In genomic region chr8:122572751-122573150, GRCm38 (mm10) we compare ENCODE assay signal across 22 mouse cellular contexts. TPM values are rescaled to one million over a fixed set of nuclear protein-coding genes. Genes with fewer than 3 reads are reported as not detected.
A peak's percentile ranks its signal among the peaks of the same experiment; 100 is the strongest.
DNase-seq lines count a peak whose midpoint lies in the region; ATAC-seq and TF ChIP-seq lines count a peak whose summit lies in the region.
"Had no signal": no experiment of that assay in that cellular context is flagged by ENCODE, and none has a peak within 500 bp of the region (broad histone marks: within the 10 kb centered on the region; RNA-seq: fewer than 3 reads in every experiment).

No protein-coding gene starts in this region.

- no peak overlapping the region for H3K4me2 ChIP-seq in forebrain, postnatal 0 days (ENCODE audit: low read depth)
- H3K4me2 ChIP-seq in forebrain, embryonic 16.5 days (ENCODE audit: low read length) = no peak overlapping the region
- no peak overlapping the region for H3K4me2 ChIP-seq in limb, embryonic 13.5 days (replicated peaks)
- no peak overlapping the region for H3K4me2 ChIP-seq in CH12.LX (ENCODE audit: insufficient read depth, low read depth, poor library complexity, severe bottlenecking)
- H3K4me2 ChIP-seq in intestine, postnatal 0 days (replicated peaks; ENCODE audit: low read depth) = no peak overlapping the region
- H3K4me2 ChIP-seq: hindbrain, embryonic 13.5 days; liver, embryonic 11.5 days; lung, embryonic 14.5 days; neural tube, embryonic 12.5 days had no signal

- no peaks in the 10 kb centered on the region for H3K27me3 ChIP-seq in forebrain, postnatal 0 days (ENCODE audit: insufficient read depth, low read length)
- H3K27me3 ChIP-seq in forebrain, embryonic 16.5 days (replicated peaks; ENCODE audit: control insufficient read depth, insufficient read depth, low read length) = no peaks in the 10 kb centered on the region
- H3K27me3 ChIP-seq in limb, embryonic 13.5 days = no peaks in the 10 kb centered on the region
- H3K27me3 ChIP-seq in limb, embryonic 10.5 days (ENCODE audit: low read depth, poor library complexity, severe bottlenecking) = no peaks in the 10 kb centered on the region
- H3K27me3 ChIP-seq in CH12.LX (replicated peaks) = no peaks in the 10 kb centered on the region
- H3K27me3 ChIP-seq in intestine, postnatal 0 days (replicated peaks; ENCODE audit: control insufficient read depth, insufficient read depth, low read length) = no peaks in the 10 kb centered on the region
- H3K27me3 ChIP-seq: hindbrain, embryonic 13.5 days; neural tube, embryonic 12.5 days; Patski had no signal

- no peak for TF ChIP-seq EP300 in CH12.LX (IDR thresholded peaks at IDR 0.05; ENCODE audit: low read length)

- no peak for TF ChIP-seq CTCF in forebrain, postnatal 0 days (IDR thresholded peaks at IDR 0.05; ENCODE audit: low read depth)
- no peak for TF ChIP-seq CTCF in CH12.LX (conservative IDR thresholded peaks at IDR 0.05 in 1 of 2, IDR thresholded peaks at IDR 0.05 in 1 of 2; ENCODE audit: low read depth in 2 of 2, low read length in 2 of 2)
- TF ChIP-seq CTCF in intestine, postnatal 0 days (IDR thresholded peaks at IDR 0.05; ENCODE audit: low read depth) = no peak

- dilution Hi-C loops in CH12.LX (cut with MboI; ENCODE audit: extremely low pct_ligation_motif_present, extremely low pct_unique_long_range_greater_than_20kb, low sequenced_read_pairs) = no loop called here

- 81% methylated on average over 3 of the region's 3 CpGs for WGBS in forebrain, postnatal 0 days
- 91% methylated on average over 3 of the region's 3 CpGs for WGBS in forebrain, embryonic 16.5 days
- WGBS in limb, embryonic 13.5 days = 95% methylated on average over 3 of the region's 3 CpGs
- WGBS in limb, embryonic 10.5 days = 94% methylated on average over 3 of the region's 3 CpGs
- WGBS in intestine, postnatal 0 days = 57% methylated on average over 3 of the region's 3 CpGs

- peaks cover 30% of the 10 kb centered on the region for H3K79me2 ChIP-seq in CH12.LX (replicated peaks; ENCODE audit: control insufficient read depth, extremely low read depth, insufficient read depth, poor library complexity, severe bottlenecking)

- H3K36me3 ChIP-seq in forebrain, postnatal 0 days (ENCODE audit: insufficient read depth) = peaks cover 16% of the 10 kb centered on the region
- no peaks in the 10 kb centered on the region for H3K36me3 ChIP-seq in forebrain, embryonic 16.5 days (ENCODE audit: control insufficient read depth, insufficient read depth)
- H3K36me3 ChIP-seq in limb, embryonic 13.5 days = peaks cover 59% of the 10 kb centered on the region
- peaks cover 67% of the 10 kb centered on the region for H3K36me3 ChIP-seq in limb, embryonic 10.5 days
- H3K36me3 ChIP-seq in CH12.LX (replicated peaks in 1 of 2; ENCODE audit: control insufficient read depth in 1 of 2, insufficient read depth in 1 of 2, low read length in 1 of 2) = peaks cover 42 to 70% of the 10 kb centered on the region in 2 experiments
- peaks cover 40% of the 10 kb centered on the region for H3K36me3 ChIP-seq in intestine, postnatal 0 days (ENCODE audit: control insufficient read depth, insufficient read depth)

- DNase-seq in forebrain, postnatal 0 days = no peak
- no peak for DNase-seq in limb, embryonic 10.5 days (ENCODE audit: low spot score)
- no peak for DNase-seq in CH12.LX (ENCODE audit: extremely low read depth)
- DNase-seq in neural tube, embryonic 10.5 days (ENCODE audit: extremely low spot score, low spot score) = no peak
- DNase-seq: adrenal gland, adult 2 months; cerebellum, adult 11 months; cerebellum, adult 9-11 months; heart, postnatal 36 days; left cerebral cortex, postnatal 4 days; lung, embryonic 14.5 days; lung, postnatal 36 days; right cerebral cortex, postnatal 14 days; thymus, postnatal 25 days had no signal

- no peak overlapping the region for H3K9ac ChIP-seq in forebrain, postnatal 0 days
- no peak overlapping the region for H3K9ac ChIP-seq in forebrain, embryonic 16.5 days (replicated peaks; ENCODE audit: low read depth, low read length)
- H3K9ac ChIP-seq in limb, embryonic 13.5 days = peak overlapping the region; percentile 31; the same call in 1 of the 2 replicates
- H3K9ac ChIP-seq in CH12.LX (ENCODE audit: insufficient read depth, low read depth) = no peak overlapping the region
- H3K9ac ChIP-seq in intestine, postnatal 0 days (ENCODE audit: low read depth, low read length) = no peak overlapping the region
- H3K9ac ChIP-seq: hindbrain, embryonic 13.5 days; lung, embryonic 14.5 days; neural tube, embryonic 12.5 days had no signal

- no peak for ATAC-seq in forebrain, postnatal 0 days
- ATAC-seq in forebrain, embryonic 16.5 days = no peak
- no peak for ATAC-seq in limb, embryonic 13.5 days (ENCODE audit: low FRiP score, low read depth)
- no peak for ATAC-seq in intestine, postnatal 0 days
- no peak for ATAC-seq in megakaryocyte, adult 5-6 weeks (ENCODE audit: poor library complexity, severe bottlenecking)
- ATAC-seq: Patski had no signal

- in situ Hi-C loops in CH12.LX (cut with MboI; ENCODE audit: low pct_ligation_motif_present, low pct_unique_long_range_greater_than_20kb, low sequenced_read_pairs) = no loop called here

- TF ChIP-seq RAD21 in CH12.LX (IDR thresholded peaks at IDR 0.05; ENCODE audit: low read depth, low read length) = no peak

- TF ChIP-seq POLR2A in CH12.LX (IDR thresholded peaks at IDR 0.05; ENCODE audit: low read depth, low read length) = no peak

- H3K9me3 ChIP-seq in forebrain, postnatal 0 days (ENCODE audit: low read length) = no peaks in the 10 kb centered on the region
- H3K9me3 ChIP-seq in forebrain, embryonic 16.5 days (ENCODE audit: control insufficient read depth, low read length) = no peaks in the 10 kb centered on the region
- no peaks in the 10 kb centered on the region for H3K9me3 ChIP-seq in limb, embryonic 13.5 days
- no peaks in the 10 kb centered on the region for H3K9me3 ChIP-seq in limb, embryonic 10.5 days (replicated peaks)
- no peaks in the 10 kb centered on the region for H3K9me3 ChIP-seq in CH12.LX (replicated peaks; ENCODE audit: low read length)
- H3K9me3 ChIP-seq in intestine, postnatal 0 days (ENCODE audit: control insufficient read depth) = no peaks in the 10 kb centered on the region
- H3K9me3 ChIP-seq: G1E; hindbrain, embryonic 13.5 days; neural tube, embryonic 12.5 days had no signal

- peaks cover 24% of the 10 kb centered on the region for H3K4me1 ChIP-seq in forebrain, postnatal 0 days (ENCODE audit: insufficient read depth)
- peaks cover 27% of the 10 kb centered on the region for H3K4me1 ChIP-seq in forebrain, embryonic 16.5 days (replicated peaks; ENCODE audit: control insufficient read depth, insufficient read depth, low read length)
- peaks cover 42% of the 10 kb centered on the region for H3K4me1 ChIP-seq in limb, embryonic 13.5 days
- H3K4me1 ChIP-seq in limb, embryonic 10.5 days = peaks cover 66% of the 10 kb centered on the region
- peaks cover 20 to 52% of the 10 kb centered on the region in 2 experiments for H3K4me1 ChIP-seq in CH12.LX (ENCODE audit: control insufficient read depth in 1 of 2, insufficient read depth in 2 of 2)
- peaks cover 13% of the 10 kb centered on the region for H3K4me1 ChIP-seq in intestine, postnatal 0 days (replicated peaks; ENCODE audit: control insufficient read depth, insufficient read depth, low read length)

- H3K4me3 ChIP-seq in forebrain, postnatal 0 days (ENCODE audit: low read depth, low read length) = no peak overlapping the region
- H3K4me3 ChIP-seq in forebrain, embryonic 16.5 days (replicated peaks; ENCODE audit: low read length) = no peak overlapping the region
- H3K4me3 ChIP-seq in limb, embryonic 13.5 days = no peak overlapping the region
- H3K4me3 ChIP-seq in limb, embryonic 10.5 days = no peak overlapping the region
- no peak overlapping the region for H3K4me3 ChIP-seq in CH12.LX (replicated peaks in 1 of 3; ENCODE audit: low read depth in 2 of 3, low read length in 2 of 3, poor library complexity in 1 of 3)
- H3K4me3 ChIP-seq in intestine, postnatal 0 days (ENCODE audit: low read depth, low read length) = no peak overlapping the region
- H3K4me3 ChIP-seq: hindbrain, embryonic 13.5 days; neural tube, embryonic 12.5 days had no signal

- H3K27ac ChIP-seq in forebrain, postnatal 0 days (ENCODE audit: low read depth, low read length) = peak overlapping the region; percentile 2; the same call in 1 of the 2 replicates
- H3K27ac ChIP-seq in forebrain, embryonic 16.5 days (ENCODE audit: low read length) = no peak overlapping the region
- no peak overlapping the region for H3K27ac ChIP-seq in limb, embryonic 13.5 days
- no peak overlapping the region for H3K27ac ChIP-seq in limb, embryonic 10.5 days
- peak overlapping the region; percentile 26; the same call in 1 of the 2 replicates for H3K27ac ChIP-seq in CH12.LX (ENCODE audit: insufficient read depth, low read depth)
- peak overlapping the region; percentile 88 for H3K27ac ChIP-seq in intestine, postnatal 0 days (ENCODE audit: low read depth, low read length)
- H3K27ac ChIP-seq: hindbrain, embryonic 13.5 days; neural tube, embryonic 12.5 days had no signal

RNA-seq across cellular contexts. Expression of gene Aprt, which starts 4.0 kb away (rescaled TPM):
- 132 and 163 TPM in 2 replicates for total RNA-seq in forebrain, postnatal 0 days (2014; rRNA removed)
- polyA plus RNA-seq in forebrain, postnatal 0 days (2015; fragmentation: Nextera tagmentation; extraction: Ambion mirVana) = 226 and 260 TPM in 2 replicates
- polyA plus RNA-seq in forebrain, embryonic 16.5 days (2015; fragmentation: Nextera tagmentation; extraction: Ambion mirVana) = 184 and 204 TPM in 2 replicates
- polyA plus RNA-seq in limb, embryonic 13.5 days (2015; fragmentation: Nextera tagmentation; extraction: Ambion mirVana) = 335 and 351 TPM in 2 replicates
- polyA plus RNA-seq in limb, embryonic 10.5 days (2016; fragmentation: Nextera tagmentation; extraction: Ambion mirVana) = 285 and 308 TPM in 2 replicates
- 524 and 653 TPM in 2 replicates for total RNA-seq in CH12.LX (2012; rRNA removed)
- 453 and 516 TPM in 2 replicates for total RNA-seq in CH12.LX (2014; rRNA removed)
- polyA plus RNA-seq in CH12.LX (2012; ENCODE audit: insufficient read length, low read depth) = 543 and 561 TPM in 2 replicates
- 676 and 681 TPM in 2 replicates for polyA plus RNA-seq in intestine, postnatal 0 days (2015; fragmentation: Nextera tagmentation; extraction: Ambion mirVana)
- 272 and 308 TPM in 2 replicates for total RNA-seq in megakaryocyte, adult 5-6 weeks (2015)
- total RNA-seq in megakaryocyte, adult 5-6 weeks (2017) = 132 and 149 TPM in 2 replicates

RNA-seq across cellular contexts. Expression of gene Cdt1, which starts 4.9 kb away (rescaled TPM):
- 11.5 and 14.9 TPM in 2 replicates for total RNA-seq in forebrain, postnatal 0 days (2014; rRNA removed)
- polyA plus RNA-seq in forebrain, postnatal 0 days (2015; fragmentation: Nextera tagmentation; extraction: Ambion mirVana) = 6.1 and 6.5 TPM in 2 replicates
- polyA plus RNA-seq in forebrain, embryonic 16.5 days (2015; fragmentation: Nextera tagmentation; extraction: Ambion mirVana) = 12.0 and 13.9 TPM in 2 replicates
- polyA plus RNA-seq in limb, embryonic 13.5 days (2015; fragmentation: Nextera tagmentation; extraction: Ambion mirVana) = 39.3 and 40.2 TPM in 2 replicates
- polyA plus RNA-seq in limb, embryonic 10.5 days (2016; fragmentation: Nextera tagmentation; extraction: Ambion mirVana) = 68.9 and 75.6 TPM in 2 replicates
- 50.0 and 53.7 TPM in 2 replicates for total RNA-seq in CH12.LX (2012; rRNA removed)
- total RNA-seq in CH12.LX (2014; rRNA removed) = 46.0 and 54.2 TPM in 2 replicates
- 57.6 and 67.3 TPM in 2 replicates for polyA plus RNA-seq in CH12.LX (2012; ENCODE audit: insufficient read length, low read depth)
- 13.3 and 14.0 TPM in 2 replicates for polyA plus RNA-seq in intestine, postnatal 0 days (2015; fragmentation: Nextera tagmentation; extraction: Ambion mirVana)
- 41.7 and 41.9 TPM in 2 replicates for total RNA-seq in megakaryocyte, adult 5-6 weeks (2015)
- total RNA-seq in megakaryocyte, adult 5-6 weeks (2017) = 28.4 and 34.1 TPM in 2 replicates

RNA-seq across cellular contexts. Expression of gene Piezo1, which starts 21.6 kb away (rescaled TPM):
- 11.6 and 15.1 TPM in 2 replicates for total RNA-seq in forebrain, postnatal 0 days (2014; rRNA removed)
- 1.2 and 1.4 TPM in 2 replicates for polyA plus RNA-seq in forebrain, postnatal 0 days (2015; fragmentation: Nextera tagmentation; extraction: Ambion mirVana)
- polyA plus RNA-seq in forebrain, embryonic 16.5 days (2015; fragmentation: Nextera tagmentation; extraction: Ambion mirVana) = 1.9 and 3.4 TPM in 2 replicates
- polyA plus RNA-seq in limb, embryonic 13.5 days (2015; fragmentation: Nextera tagmentation; extraction: Ambion mirVana) = 14.0 and 14.7 TPM in 2 replicates
- 10.7 and 11.8 TPM in 2 replicates for polyA plus RNA-seq in limb, embryonic 10.5 days (2016; fragmentation: Nextera tagmentation; extraction: Ambion mirVana)
- total RNA-seq in CH12.LX (2012; rRNA removed) = 52.1 and 59.7 TPM in 2 replicates
- total RNA-seq in CH12.LX (2014; rRNA removed) = 15.1 and 21.1 TPM in 2 replicates
- polyA plus RNA-seq in CH12.LX (2012; ENCODE audit: insufficient read length, low read depth) = 26.5 and 41.6 TPM in 2 replicates
- polyA plus RNA-seq in intestine, postnatal 0 days (2015; fragmentation: Nextera tagmentation; extraction: Ambion mirVana) = 4.4 and 7.3 TPM in 2 replicates
- 27.4 and 34.6 TPM in 2 replicates for total RNA-seq in megakaryocyte, adult 5-6 weeks (2015)
- 30.0 and 35.9 TPM in 2 replicates for total RNA-seq in megakaryocyte, adult 5-6 weeks (2017)

RNA-seq across cellular contexts. Expression of gene Galns, which starts 38.5 kb away (rescaled TPM):
- total RNA-seq in forebrain, postnatal 0 days (2014; rRNA removed) = 8.8 and 12.8 TPM in 2 replicates
- 6.0 and 8.4 TPM in 2 replicates for polyA plus RNA-seq in forebrain, postnatal 0 days (2015; fragmentation: Nextera tagmentation; extraction: Ambion mirVana)
- 3.8 and 4.6 TPM in 2 replicates for polyA plus RNA-seq in forebrain, embryonic 16.5 days (2015; fragmentation: Nextera tagmentation; extraction: Ambion mirVana)
- polyA plus RNA-seq in limb, embryonic 13.5 days (2015; fragmentation: Nextera tagmentation; extraction: Ambion mirVana) = 9.0 and 9.7 TPM in 2 replicates
- 4.0 and 5.7 TPM in 2 replicates for polyA plus RNA-seq in limb, embryonic 10.5 days (2016; fragmentation: Nextera tagmentation; extraction: Ambion mirVana)
- total RNA-seq in CH12.LX (2012; rRNA removed) (19.8 and 25.6 TPM in 2 replicates), CH12.LX (2014; rRNA removed) (13.2 and 16.4 TPM in 2 replicates)
- 23.5 and 25.6 TPM in 2 replicates for polyA plus RNA-seq in CH12.LX (2012; ENCODE audit: insufficient read length, low read depth)
- polyA plus RNA-seq in intestine, postnatal 0 days (2015; fragmentation: Nextera tagmentation; extraction: Ambion mirVana) = 58.1 and 59.0 TPM in 2 replicates
- 52.6 and 53.0 TPM in 2 replicates for total RNA-seq in megakaryocyte, adult 5-6 weeks (2015)
- total RNA-seq in megakaryocyte, adult 5-6 weeks (2017) = 57.5 and 63.1 TPM in 2 replicates

RNA-seq across cellular contexts. Expression of gene Trappc2l, which starts 38.7 kb away (rescaled TPM):
- total RNA-seq in forebrain, postnatal 0 days (2014; rRNA removed) = 15.3 and 31.8 TPM in 2 replicates
- 137 and 157 TPM in 2 replicates for polyA plus RNA-seq in forebrain, postnatal 0 days (2015; fragmentation: Nextera tagmentation; extraction: Ambion mirVana)
- polyA plus RNA-seq in forebrain, embryonic 16.5 days (2015; fragmentation: Nextera tagmentation; extraction: Ambion mirVana) = 72.0 and 92.6 TPM in 2 replicates
- polyA plus RNA-seq in limb, embryonic 13.5 days (2015; fragmentation: Nextera tagmentation; extraction: Ambion mirVana) = 49.6 and 55.6 TPM in 2 replicates
- 49.4 and 51.5 TPM in 2 replicates for polyA plus RNA-seq in limb, embryonic 10.5 days (2016; fragmentation: Nextera tagmentation; extraction: Ambion mirVana)
- total RNA-seq in CH12.LX (2012; rRNA removed) = 64.2 and 67.0 TPM in 2 replicates
- 10.1 and 15.7 TPM in 2 replicates for total RNA-seq in CH12.LX (2014; rRNA removed)
- polyA plus RNA-seq in CH12.LX (2012; ENCODE audit: insufficient read length, low read depth) = 36.0 and 38.8 TPM in 2 replicates
- polyA plus RNA-seq in intestine, postnatal 0 days (2015; fragmentation: Nextera tagmentation; extraction: Ambion mirVana) = 136 and 144 TPM in 2 replicates
- total RNA-seq in megakaryocyte, adult 5-6 weeks (2015) = 85.8 and 88.2 TPM in 2 replicates
- 33.0 and 37.6 TPM in 2 replicates for total RNA-seq in megakaryocyte, adult 5-6 weeks (2017)

Comparison
In these comparisons a context has a peak if more than half of its experiments do, and no peak if none do; other contexts are left out.
1. H3K27ac ChIP-seq: peak in forebrain, postnatal 0 days (single experiment), CH12.LX (single experiment) and intestine, postnatal 0 days (single experiment); none in forebrain, embryonic 16.5 days (single experiment), limb, embryonic 13.5 days (single experiment) and limb, embryonic 10.5 days (single experiment).